Mouse (Mus musculus) layer of hippocampus, adult 9-10 months (tissue): Measurements from ENCODE around the gene Gm20806.
"Not testable (repeated sequence)": the region's sequence is repeated elsewhere in the genome, so short reads cannot be mapped to it uniquely, and the experiment has no call there.

Experiments
- DNase-seq: peaks from one replicate; pipeline ENCODE4 v3.0.0; 2022; ENCODE audit warnings: low spot score

Gm20806 gene

GRCm38 (mm10) chrY:78837956-78838355, at the start of gene Gm20806:
Gene Gm20806 (minus strand): TSS chrY:78838056.
- not testable (repeated sequence) for DNase-seq
